Mouse (Mus musculus): Measurements from ENCODE around the gene Foxc2. TPM values are rescaled to one million over a fixed set of nuclear protein-coding genes. Genes with fewer than 3 reads are reported as not detected.

Foxc2 gene
- polyA plus RNA-seq, 2 experiments, result 0.06 TPM

DNA sequence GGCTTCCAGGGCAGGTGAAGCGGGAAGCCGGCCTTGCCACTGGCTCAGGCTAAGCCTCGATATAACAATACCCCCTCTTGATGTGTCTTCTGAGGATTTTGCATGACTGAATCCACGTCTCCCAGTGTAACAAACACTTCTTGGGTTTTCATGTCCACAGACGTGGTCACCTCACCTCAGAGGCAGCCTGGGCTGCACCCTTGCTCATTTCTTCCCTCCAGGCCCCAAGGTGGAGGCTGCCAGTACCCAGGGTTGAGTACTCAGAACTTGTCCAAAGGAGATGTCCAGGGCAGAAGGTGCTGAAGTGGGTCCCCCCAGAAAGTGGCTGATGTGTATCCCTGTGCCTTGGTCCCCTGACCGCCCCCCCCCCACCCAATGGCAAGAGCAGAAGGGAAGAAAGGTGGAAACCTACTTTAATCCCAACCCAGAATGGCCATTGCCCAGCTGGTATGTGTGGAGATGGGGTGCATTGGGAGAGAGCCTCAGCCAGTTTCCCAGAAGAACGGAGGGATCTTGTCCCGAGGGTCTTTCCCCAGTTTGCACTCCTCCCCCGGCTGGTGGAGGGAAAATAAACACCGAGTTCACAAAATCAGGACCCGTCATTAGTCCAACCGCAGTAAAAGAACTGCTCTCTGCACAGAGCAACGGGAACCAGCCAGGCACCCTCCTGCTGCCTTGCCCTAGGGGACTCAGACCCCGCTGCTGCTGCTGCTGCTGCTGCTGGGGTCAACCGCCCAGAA lies 41.7 kb upstream of the Foxc2 start:
- Histone ChIP-seq H3K27me3 (ENCODE audit: control insufficient read depth, insufficient read depth, low read length) (peaks cover 75% of the 10 kb centered on the region), H3K36me3 (replicated peaks; ENCODE audit: control insufficient read depth, insufficient read depth, low read depth) (no peaks in the 10 kb centered on the region), H3K4me3 (ENCODE audit: insufficient read depth in 1 of 2, low read depth in 2 of 2, low read length in 2 of 2) (no peak overlapping the region), H3K4me1 (replicated peaks; ENCODE audit: control insufficient read depth in 2 of 2, insufficient read depth in 2 of 2, low read length in 1 of 2) (no peaks in the 10 kb centered on the region), H3K9me3 (ENCODE audit: control insufficient read depth, low read length) (no peaks in the 10 kb centered on the region), H3K9ac (replicated peaks) (no peak overlapping the region), H3K27ac (no peak overlapping the region), H3K4me2 (ENCODE audit: low read depth) (no peak overlapping the region)
- no peak for DNase-seq (ENCODE audit: low read depth in 3 of 3, low spot score in 3 of 3)
- ATAC-seq (ENCODE audit: insufficient read depth), result no peak
- TF ChIP-seq EP300 (IDR thresholded peaks at IDR 0.05; ENCODE audit: low read depth) (no peak), CTCF (IDR thresholded peaks at IDR 0.05; ENCODE audit: low read depth) (no peak)
- WGBS (ENCODE audit: insufficient replicate concordance), result 4% methylated on average over 15 of the region's 15 CpGs

GRCm38 (mm10) chr8:121074848-121075145 lies 41.2 kb upstream of the Foxc2 start:
- Histone ChIP-seq H3K4me1 (replicated peaks; ENCODE audit: control insufficient read depth in 2 of 2, insufficient read depth in 2 of 2, low read length in 1 of 2) (no peaks in the 10 kb centered on the region), H3K27ac (no peak overlapping the region), H3K36me3 (replicated peaks; ENCODE audit: control insufficient read depth, insufficient read depth, low read depth) (no peaks in the 10 kb centered on the region), H3K9me3 (ENCODE audit: control insufficient read depth, low read length) (no peaks in the 10 kb centered on the region), H3K9ac (replicated peaks) (no peak overlapping the region), H3K4me3 (ENCODE audit: insufficient read depth in 1 of 2, low read depth in 2 of 2, low read length in 2 of 2) (no peak overlapping the region), H3K27me3 (ENCODE audit: control insufficient read depth, insufficient read depth, low read length) (peaks cover 80% of the 10 kb centered on the region), H3K4me2 (ENCODE audit: low read depth) (no peak overlapping the region)
- DNase-seq (ENCODE audit: low read depth in 3 of 3, low spot score in 3 of 3), result no peak
- ATAC-seq (ENCODE audit: insufficient read depth), result no peak
- TF ChIP-seq CTCF (IDR thresholded peaks at IDR 0.05; ENCODE audit: low read depth), result no peak
- TF ChIP-seq EP300 (IDR thresholded peaks at IDR 0.05; ENCODE audit: low read depth), result no peak
- 5% methylated on average over 10 of the region's 10 CpGs for WGBS (ENCODE audit: insufficient replicate concordance)

DNA sequence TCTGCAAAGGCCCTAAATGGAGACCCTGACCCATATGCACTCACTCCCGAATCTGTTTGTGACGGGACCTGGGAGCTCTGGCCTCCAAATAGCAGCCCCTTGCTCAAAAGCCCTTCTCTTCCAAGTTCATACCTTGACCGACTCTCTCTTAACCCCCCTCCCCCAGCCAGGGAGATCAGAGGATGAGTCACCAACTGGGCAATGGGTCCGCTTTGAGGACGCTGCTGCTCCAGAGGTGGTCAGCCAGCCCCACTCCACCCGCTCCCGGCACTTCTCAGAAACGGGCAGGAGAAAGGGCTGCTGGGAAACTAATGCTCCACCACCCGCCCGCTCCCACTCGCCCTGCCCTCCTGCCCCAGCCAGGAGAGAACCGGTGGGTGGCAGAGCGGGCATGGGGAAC lies 40.0 kb upstream of the Foxc2 start:
- no peaks in the 10 kb centered on the region for H3K36me3 ChIP-seq (replicated peaks; ENCODE audit: control insufficient read depth, insufficient read depth, low read depth)
- H3K27ac ChIP-seq, result no peak overlapping the region
- H3K27me3 ChIP-seq (ENCODE audit: control insufficient read depth, insufficient read depth, low read length), result peaks cover 91% of the 10 kb centered on the region
- DNase-seq (ENCODE audit: low read depth in 3 of 3, low spot score in 3 of 3) (no peak), ATAC-seq (ENCODE audit: insufficient read depth) (no peak)
- H3K9me3 ChIP-seq (ENCODE audit: control insufficient read depth, low read length), result no peaks in the 10 kb centered on the region
- no peaks in the 10 kb centered on the region for H3K4me1 ChIP-seq (replicated peaks; ENCODE audit: control insufficient read depth in 2 of 2, insufficient read depth in 2 of 2, low read length in 1 of 2)
- H3K4me3 ChIP-seq (ENCODE audit: insufficient read depth in 1 of 2, low read depth in 2 of 2, low read length in 2 of 2), result no peak overlapping the region
- no peak for TF ChIP-seq EP300 (IDR thresholded peaks at IDR 0.05; ENCODE audit: low read depth)
- TF ChIP-seq CTCF (IDR thresholded peaks at IDR 0.05; ENCODE audit: low read depth), result no peak
- no peak overlapping the region for H3K9ac ChIP-seq (replicated peaks)
- H3K4me2 ChIP-seq (ENCODE audit: low read depth), result no peak overlapping the region
- 10% methylated on average over 13 of the region's 13 CpGs for WGBS (ENCODE audit: insufficient replicate concordance)

DNA sequence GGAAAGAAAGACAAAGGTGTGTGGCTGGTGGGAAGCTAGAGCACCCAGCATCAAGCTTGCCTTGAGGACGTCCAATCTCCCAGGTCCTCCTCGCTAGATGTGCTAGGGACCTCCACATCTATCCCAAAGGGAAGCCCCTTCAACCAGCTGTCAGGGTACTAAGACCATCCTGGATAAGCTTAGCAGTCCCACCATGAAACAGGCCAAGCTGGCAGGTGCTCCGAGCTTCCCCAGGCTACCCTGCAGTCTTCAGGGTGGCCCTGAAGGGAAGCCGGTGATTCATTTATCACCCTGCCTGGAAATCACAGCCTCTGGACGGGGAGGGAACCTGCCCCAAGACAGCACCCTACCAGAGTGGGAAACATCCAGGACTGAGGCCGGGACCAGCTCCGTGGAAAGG lies 39.4 kb upstream of the Foxc2 start:
- H3K9me3 ChIP-seq (ENCODE audit: control insufficient read depth, low read length), result no peaks in the 10 kb centered on the region
- H3K9ac ChIP-seq (replicated peaks), result no peak overlapping the region
- no peak for ATAC-seq (ENCODE audit: insufficient read depth)
- no peak overlapping the region for H3K27ac ChIP-seq
- no peak for DNase-seq (ENCODE audit: low read depth in 3 of 3, low spot score in 3 of 3)
- TF ChIP-seq EP300 (IDR thresholded peaks at IDR 0.05; ENCODE audit: low read depth) (no peak), CTCF (IDR thresholded peaks at IDR 0.05; ENCODE audit: low read depth) (no peak)
- H3K4me1 ChIP-seq (replicated peaks; ENCODE audit: control insufficient read depth in 2 of 2, insufficient read depth in 2 of 2, low read length in 1 of 2), result no peaks in the 10 kb centered on the region
- no peaks in the 10 kb centered on the region for H3K36me3 ChIP-seq (replicated peaks; ENCODE audit: control insufficient read depth, insufficient read depth, low read depth)
- peaks cover 94% of the 10 kb centered on the region for H3K27me3 ChIP-seq (ENCODE audit: control insufficient read depth, insufficient read depth, low read length)
- no peak overlapping the region for H3K4me2 ChIP-seq (ENCODE audit: low read depth)
- H3K4me3 ChIP-seq (ENCODE audit: insufficient read depth in 1 of 2, low read depth in 2 of 2, low read length in 2 of 2), result no peak overlapping the region
- 29% methylated on average over 7 of the region's 7 CpGs for WGBS (ENCODE audit: insufficient replicate concordance)

- Histone ChIP-seq H3K4me1 (replicated peaks; ENCODE audit: control insufficient read depth in 2 of 2, insufficient read depth in 2 of 2, low read length in 1 of 2) (no peaks in the 10 kb centered on the region), H3K9ac (replicated peaks) (no peak overlapping the region), H3K27me3 (ENCODE audit: control insufficient read depth, insufficient read depth, low read length) (peaks cover 99% of the 10 kb centered on the region), H3K36me3 (replicated peaks; ENCODE audit: control insufficient read depth, insufficient read depth, low read depth) (no peaks in the 10 kb centered on the region), H3K27ac (no peak overlapping the region), H3K4me3 (ENCODE audit: insufficient read depth in 1 of 2, low read depth in 2 of 2, low read length in 2 of 2) (no peak overlapping the region), H3K9me3 (ENCODE audit: control insufficient read depth, low read length) (no peaks in the 10 kb centered on the region), H3K4me2 (ENCODE audit: low read depth) (no peak overlapping the region)
- no peak for TF ChIP-seq CTCF (IDR thresholded peaks at IDR 0.05; ENCODE audit: low read depth)
- no peak for TF ChIP-seq EP300 (IDR thresholded peaks at IDR 0.05; ENCODE audit: low read depth)
- DNase-seq (ENCODE audit: low read depth in 3 of 3, low spot score in 3 of 3) (no peak), ATAC-seq (ENCODE audit: insufficient read depth) (no peak)
- WGBS (ENCODE audit: insufficient replicate concordance), result 15% methylated on average over 14 of the region's 14 CpGs
Observed at GRCm38 (mm10) chr8:121078721-121079120, 37.2 kb upstream of the Foxc2 start.
